Mouse (Mus musculus) brain, embryonic 14.5 days (tissue): ENCODE data around the gene Gm32742.

Experiments
- CTCF ChIP-seq: fragments of 200-500 bp; IDR thresholded peaks from 2 replicates; pipeline ENCODE4 v1.5.1; 2012; ENCODE audit warnings: inconsistent platforms, mild to moderate bottlenecking, moderate library complexity, borderline replicate concordance; ENCODE audit not compliant: insufficient read depth, insufficient read length; ENCODE audit errors: extremely low read depth
- POLR2A ChIP-seq: fragments of 200-500 bp; IDR thresholded peaks from 2 replicates; pipeline ENCODE4 v1.6.1; 2012; ENCODE audit warnings: mild to moderate bottlenecking, inconsistent platforms, borderline replicate concordance; ENCODE audit not compliant: poor library complexity, insufficient read depth, insufficient read length, severe bottlenecking; ENCODE audit errors: extremely low read depth

GRCm38 (mm10) chr9:51137432-51137831 lies 27.9 kb downstream of the Gm32742 start:
- no peak for TF ChIP-seq CTCF
- TF ChIP-seq POLR2A, result no peak
